Mouse (Mus musculus): ENCODE data around the gene Akap13. TPM values are rescaled to one million over a fixed set of nuclear protein-coding genes. Genes with fewer than 3 reads are reported as not detected.

Akap13 gene
- polyA plus RNA-seq, 1 experiment = 51.8 TPM

- peaks cover 4% of the 10 kb centered on the region for H3K4me1 ChIP-seq (ENCODE audit: control insufficient read depth, insufficient read depth, low read length)
- H3K27ac ChIP-seq (ENCODE audit: insufficient read depth, low read length) = no peak overlapping the region
- TF ChIP-seq POLR2A (IDR thresholded peaks at IDR 0.05; ENCODE audit: low read depth, low read length) (no peak), CTCF (IDR thresholded peaks at IDR 0.05; ENCODE audit: borderline replicate concordance, insufficient read depth, low read length) (no peak)
- H3K4me3 ChIP-seq (ENCODE audit: insufficient read depth, low read length) = no peak overlapping the region
Measured at GRCm38 (mm10) chr7:75553002-75553666, 97.8 kb downstream of the Akap13 start.

- H3K4me3 ChIP-seq (ENCODE audit: insufficient read depth, low read length) = no peak overlapping the region
- TF ChIP-seq POLR2A (IDR thresholded peaks at IDR 0.05; ENCODE audit: low read depth, low read length) (no peak), CTCF (IDR thresholded peaks at IDR 0.05; ENCODE audit: borderline replicate concordance, insufficient read depth, low read length) (no peak)
- H3K4me1 ChIP-seq (ENCODE audit: control insufficient read depth, insufficient read depth, low read length) = peaks cover 7% of the 10 kb centered on the region
- no peak overlapping the region for H3K27ac ChIP-seq (ENCODE audit: insufficient read depth, low read length)
Measured at GRCm38 (mm10) chr7:75553667-75554045, 98.3 kb downstream of the Akap13 start.

GRCm38 (mm10) chr7:75554065-75554464, 98.7 kb downstream of the Akap13 start:
- no peak for TF ChIP-seq POLR2A (IDR thresholded peaks at IDR 0.05; ENCODE audit: low read depth, low read length)
- TF ChIP-seq CTCF (IDR thresholded peaks at IDR 0.05; ENCODE audit: borderline replicate concordance, insufficient read depth, low read length) = no peak
- Histone ChIP-seq H3K4me3 (ENCODE audit: insufficient read depth, low read length) (no peak overlapping the region), H3K4me1 (ENCODE audit: control insufficient read depth, insufficient read depth, low read length) (peaks cover 9% of the 10 kb centered on the region), H3K27ac (ENCODE audit: insufficient read depth, low read length) (no peak overlapping the region)

GRCm38 (mm10) chr7:75555940-75556339, 100.6 kb downstream of the Akap13 start:
- no peak for TF ChIP-seq CTCF (IDR thresholded peaks at IDR 0.05; ENCODE audit: borderline replicate concordance, insufficient read depth, low read length)
- no peak overlapping the region for H3K27ac ChIP-seq (ENCODE audit: insufficient read depth, low read length)
- peaks cover 9% of the 10 kb centered on the region for H3K4me1 ChIP-seq (ENCODE audit: control insufficient read depth, insufficient read depth, low read length)
- no peak overlapping the region for H3K4me3 ChIP-seq (ENCODE audit: insufficient read depth, low read length)

DNA sequence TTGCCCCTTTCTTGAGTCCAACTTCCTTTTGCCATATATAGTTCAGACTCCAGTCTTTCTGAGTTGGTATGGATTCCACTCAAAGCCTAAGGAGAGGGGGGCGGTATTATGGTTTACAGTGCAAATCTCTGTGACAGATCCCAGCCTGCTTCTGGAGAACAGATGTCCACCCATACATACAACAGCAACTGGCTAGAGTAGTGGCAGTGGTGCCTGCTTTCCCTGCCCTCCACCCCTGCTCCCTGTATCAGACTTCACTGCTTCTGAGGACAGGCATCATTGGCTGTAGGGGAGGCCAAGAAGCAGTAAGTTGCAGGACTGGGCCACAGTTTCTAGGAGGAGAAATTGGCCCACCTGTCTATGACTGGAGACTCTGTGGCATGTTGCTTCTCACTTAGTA, 102.9 kb downstream of the Akap13 start:
- no peak overlapping the region for H3K4me3 ChIP-seq (ENCODE audit: insufficient read depth, low read length)
- H3K27ac ChIP-seq (ENCODE audit: insufficient read depth, low read length) = 0 out of 2 replicates have a peak overlapping the region, but pooled peaks have one; percentile 36
- H3K4me1 ChIP-seq (ENCODE audit: control insufficient read depth, insufficient read depth, low read length) = peaks cover 9% of the 10 kb centered on the region
- TF ChIP-seq POLR2A (IDR thresholded peaks at IDR 0.05; ENCODE audit: low read depth, low read length) = no peak
- TF ChIP-seq CTCF (IDR thresholded peaks at IDR 0.05; ENCODE audit: borderline replicate concordance, insufficient read depth, low read length) = no peak

- TF ChIP-seq POLR2A (IDR thresholded peaks at IDR 0.05; ENCODE audit: low read depth, low read length) = no peak
- no peak for TF ChIP-seq CTCF (IDR thresholded peaks at IDR 0.05; ENCODE audit: borderline replicate concordance, insufficient read depth, low read length)
- Histone ChIP-seq H3K27ac (ENCODE audit: insufficient read depth, low read length) (peak overlapping the region; percentile 64), H3K4me1 (ENCODE audit: control insufficient read depth, insufficient read depth, low read length) (peaks cover 9% of the 10 kb centered on the region), H3K4me3 (ENCODE audit: insufficient read depth, low read length) (no peak overlapping the region)
Measured at GRCm38 (mm10) chr7:75559119-75559518, 103.8 kb downstream of the Akap13 start.

DNA sequence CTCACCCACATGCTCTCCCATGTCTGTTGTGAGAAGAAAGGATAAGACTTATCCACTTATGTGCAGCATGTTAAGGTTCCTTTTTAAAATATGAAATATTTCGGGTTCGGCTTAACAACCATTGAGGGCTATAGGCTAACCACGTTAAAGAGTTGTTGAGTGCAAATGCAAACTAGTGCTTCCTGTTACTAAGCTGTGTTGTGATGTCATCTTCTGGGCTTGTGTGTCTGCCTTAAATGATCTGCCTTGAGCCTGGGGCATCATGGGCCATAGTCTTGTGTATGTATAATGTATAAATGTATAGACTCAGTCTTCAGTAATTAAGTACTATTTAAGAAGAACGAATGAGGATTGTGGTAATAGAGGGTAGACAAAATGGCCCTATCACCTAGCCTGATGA, 104.6 kb downstream of the Akap13 start:
- Histone ChIP-seq H3K27ac (ENCODE audit: insufficient read depth, low read length) (no peak overlapping the region), H3K4me3 (ENCODE audit: insufficient read depth, low read length) (no peak overlapping the region)
- TF ChIP-seq POLR2A (IDR thresholded peaks at IDR 0.05; ENCODE audit: low read depth, low read length) = no peak
- TF ChIP-seq CTCF (IDR thresholded peaks at IDR 0.05; ENCODE audit: borderline replicate concordance, insufficient read depth, low read length) = no peak

DNA sequence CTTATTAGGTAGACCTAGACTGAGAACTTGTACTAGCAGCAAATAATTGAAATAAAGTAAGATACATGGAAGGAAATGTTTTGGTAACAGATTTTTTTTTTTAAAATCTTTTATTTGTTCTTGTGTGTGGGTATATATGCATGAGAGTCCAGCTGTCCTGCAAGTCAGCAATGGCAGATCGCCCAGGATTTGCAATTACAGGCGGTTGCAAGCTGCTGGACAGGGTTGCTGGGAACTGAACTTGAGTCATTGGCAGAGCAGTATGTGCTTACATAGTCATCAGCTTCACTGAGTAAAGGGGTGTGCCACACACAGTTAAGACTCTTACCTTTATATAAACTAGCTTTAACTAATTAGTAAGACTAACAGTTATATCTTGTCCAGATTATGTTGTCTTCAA, 105.2 kb downstream of the Akap13 start:
- no peak overlapping the region for H3K4me3 ChIP-seq (ENCODE audit: insufficient read depth, low read length)
- TF ChIP-seq POLR2A (IDR thresholded peaks at IDR 0.05; ENCODE audit: low read depth, low read length) = no peak
- TF ChIP-seq CTCF (IDR thresholded peaks at IDR 0.05; ENCODE audit: borderline replicate concordance, insufficient read depth, low read length) = no peak
- no peak overlapping the region for H3K27ac ChIP-seq (ENCODE audit: insufficient read depth, low read length)
- peaks cover 9% of the 10 kb centered on the region for H3K4me1 ChIP-seq (ENCODE audit: control insufficient read depth, insufficient read depth, low read length)

More for the DNA sequence above, 104.6 kb downstream of the Akap13 start:
- peaks cover 9% of the 10 kb centered on the region for H3K4me1 ChIP-seq (ENCODE audit: control insufficient read depth, insufficient read depth, low read length)

GRCm38 (mm10) chr7:75561134-75561533, 105.8 kb downstream of the Akap13 start:
- peaks cover 9% of the 10 kb centered on the region for H3K4me1 ChIP-seq (ENCODE audit: control insufficient read depth, insufficient read depth, low read length)
- no peak overlapping the region for H3K27ac ChIP-seq (ENCODE audit: insufficient read depth, low read length)
- H3K4me3 ChIP-seq (ENCODE audit: insufficient read depth, low read length) = no peak overlapping the region
- TF ChIP-seq POLR2A (IDR thresholded peaks at IDR 0.05; ENCODE audit: low read depth, low read length) (no peak), CTCF (IDR thresholded peaks at IDR 0.05; ENCODE audit: borderline replicate concordance, insufficient read depth, low read length) (no peak)

GRCm38 (mm10) chr7:75568276-75568675, 112.9 kb downstream of the Akap13 start:
- no peak for TF ChIP-seq CTCF (IDR thresholded peaks at IDR 0.05; ENCODE audit: borderline replicate concordance, insufficient read depth, low read length)
- no peak for TF ChIP-seq POLR2A (IDR thresholded peaks at IDR 0.05; ENCODE audit: low read depth, low read length)
- H3K4me1 ChIP-seq (ENCODE audit: control insufficient read depth, insufficient read depth, low read length) = no peaks in the 10 kb centered on the region; the same call in none of the 2 replicates
- H3K4me3 ChIP-seq (ENCODE audit: insufficient read depth, low read length) = no peak overlapping the region
- H3K27ac ChIP-seq (ENCODE audit: insufficient read depth, low read length) = no peak overlapping the region
